Comparison of ENCODE assay signal across 18 mouse cellular contexts in genomic region chr19:44984420-44984819, GRCm38 (mm10).
"Had no signal": no experiment of that assay in that cellular context is flagged by ENCODE, and none has a peak within 500 bp of the region (broad histone marks: within the 10 kb centered on the region; RNA-seq: fewer than 3 reads in every experiment).

No protein-coding gene starts in this region.

- H3K4me2 ChIP-seq: limb, embryonic 13.5 days; liver, embryonic 15.5 days; midbrain, embryonic 11.5 days; stomach, embryonic 15.5 days had no signal

- H3K27ac ChIP-seq: kidney, postnatal 0 days; limb, embryonic 10.5 days; limb, embryonic 13.5 days; liver, embryonic 15.5 days; stomach, embryonic 15.5 days had no signal

- H3K9me3 ChIP-seq: limb, embryonic 10.5 days; limb, embryonic 13.5 days; liver, embryonic 15.5 days; stomach, embryonic 15.5 days had no signal

- H3K4me3 ChIP-seq: limb, embryonic 10.5 days; limb, embryonic 13.5 days; liver, embryonic 15.5 days; stomach, embryonic 15.5 days had no signal

- H3K27me3 ChIP-seq: limb, embryonic 13.5 days; stomach, embryonic 15.5 days had no signal

- DNase-seq: kidney, adult 2 months; kidney, postnatal 25 days; liver; lung, adult 2 months; lung, postnatal 14 days; lung, postnatal 4 days; midbrain, embryonic 14.5 days; right cerebral cortex, postnatal 14 days; right cerebral cortex, postnatal 4 days; spleen, adult 18-20 months; thymus, adult 2 months; thymus, postnatal 25 days had no signal

- H3K9ac ChIP-seq: limb, embryonic 13.5 days; liver, embryonic 15.5 days; stomach, embryonic 15.5 days had no signal
